Mouse (Mus musculus): ENCODE measurements at regions not wholly inside any gene's neighbourhood (a gene's known extent, or its start where the extent isn't known, plus 50 kb on each side); places are given as distances from the start of the nearest gene placed in this dataset.

- TF ChIP-seq POLR2A (IDR thresholded peaks at IDR 0.05; ENCODE audit: low read depth, low read length) (no peak), CTCF (conservative IDR thresholded peaks at IDR 0.05; ENCODE audit: insufficient read depth, insufficient read length, low read depth, low read length) (no peak)
Measured at GRCm38 (mm10) chr16:31366033-31366432, 51.4 kb upstream of the Apod start.

All from kidney, adult 2 months (tissue).